Mouse (Mus musculus) cerebellum, adult 2 months (tissue): ENCODE measurements around the gene Cd7. TPM values are rescaled to one million over a fixed set of nuclear protein-coding genes. Genes with fewer than 3 reads are reported as not detected.

Experiments
- DNase-seq, 2 experiments: peaks; one replicate each; pipeline ENCODE4 v3.0.0; 2021
- H3K27ac ChIP-seq: fragments of 200-500 bp; 2 replicates; pipeline ENCODE4 v1.5.1; 2012; ENCODE audit warnings: low read length, control low read depth, inconsistent platforms; ENCODE audit not compliant: insufficient read depth
- H3K27me3 ChIP-seq: fragments of 200-500 bp; 2 replicates; pipeline ENCODE4 v1.6.1; 2012; ENCODE audit warnings: inconsistent platforms, mild to moderate bottlenecking, low read length, moderate library complexity; ENCODE audit not compliant: control insufficient read depth, insufficient read depth
- H3K4me1 ChIP-seq: fragments of 200-500 bp; 2 replicates; pipeline ENCODE4 v1.6.1; 2011; ENCODE audit warnings: low read length; ENCODE audit not compliant: control insufficient read depth, insufficient read depth
- H3K4me3 ChIP-seq: fragments of 200-500 bp; replicated peaks from 2 replicates; pipeline ENCODE3; 2011; ENCODE audit warnings: mild to moderate bottlenecking, low read depth, low read length, control low read depth; ENCODE audit not compliant: insufficient read depth
- CTCF ChIP-seq: fragments of 200-500 bp; IDR thresholded peaks from 2 replicates; pipeline ENCODE4 v1.5.1; 2011; ENCODE audit warnings: low read depth, mild to moderate bottlenecking, control low read depth, low read length, moderate library complexity, borderline replicate concordance; ENCODE audit not compliant: insufficient read depth
- POLR2A ChIP-seq: fragments of 200-500 bp; IDR thresholded peaks from 2 replicates; pipeline ENCODE4 v1.6.1; 2011; ENCODE audit warnings: low read length, control low read depth, borderline replicate concordance; ENCODE audit not compliant: insufficient read depth
- WGBS: fragments of 180-500 bp; shearing (Covaris S2); methylation state at CpG from one replicate; pipeline ENCODE4 v1.1.7; 2018; 5-methylcytosine and 5-hydroxymethylcytosine counted together
- polyA plus RNA-seq: library from polyadenylated mRNA; depleted of rRNA; stranded (reverse); fragments of >200 nt; gene quantifications from 2 replicates; pipeline ENCODE4 v1.2.3, GENCODE M21; 2012

Gene Cd7
- polyA plus RNA-seq, 1 experiment: 0.11 TPM

GRCm38 (mm10) chr11:121042480-121042879 is 3.3 kb upstream of the Cd7 start:
- no peak for TF ChIP-seq CTCF
- Histone ChIP-seq H3K4me1 (no peaks in the 10 kb centered on the region), H3K27me3 (no peaks in the 10 kb centered on the region), H3K4me3 (no peak overlapping the region), H3K27ac (no peak overlapping the region)
- no peak for DNase-seq
- WGBS: 74% methylated on average over 4 of the region's 4 CpGs

GRCm38 (mm10) chr11:121041636-121042035 is 2.4 kb upstream of the Cd7 start:
- Histone ChIP-seq H3K4me1 (no peaks in the 10 kb centered on the region), H3K27me3 (no peaks in the 10 kb centered on the region), H3K4me3 (no peak overlapping the region), H3K27ac (no peak overlapping the region)
- TF ChIP-seq CTCF (no peak), POLR2A (no peak)
- DNase-seq: no peak
- WGBS: 71% methylated on average over 4 of the region's 4 CpGs

- 3% methylated on average over 4 of the region's 4 CpGs for WGBS
- Histone ChIP-seq H3K27ac (no peak overlapping the region), H3K4me3 (no peak overlapping the region), H3K27me3 (no peaks in the 10 kb centered on the region), H3K4me1 (no peaks in the 10 kb centered on the region)
- TF ChIP-seq CTCF (peak; percentile 88), POLR2A (no peak)
- peak; percentile 60 to 78 for DNase-seq
Observed at GRCm38 (mm10) chr11:121041212-121041611, 2.0 kb upstream of the Cd7 start.

DNA sequence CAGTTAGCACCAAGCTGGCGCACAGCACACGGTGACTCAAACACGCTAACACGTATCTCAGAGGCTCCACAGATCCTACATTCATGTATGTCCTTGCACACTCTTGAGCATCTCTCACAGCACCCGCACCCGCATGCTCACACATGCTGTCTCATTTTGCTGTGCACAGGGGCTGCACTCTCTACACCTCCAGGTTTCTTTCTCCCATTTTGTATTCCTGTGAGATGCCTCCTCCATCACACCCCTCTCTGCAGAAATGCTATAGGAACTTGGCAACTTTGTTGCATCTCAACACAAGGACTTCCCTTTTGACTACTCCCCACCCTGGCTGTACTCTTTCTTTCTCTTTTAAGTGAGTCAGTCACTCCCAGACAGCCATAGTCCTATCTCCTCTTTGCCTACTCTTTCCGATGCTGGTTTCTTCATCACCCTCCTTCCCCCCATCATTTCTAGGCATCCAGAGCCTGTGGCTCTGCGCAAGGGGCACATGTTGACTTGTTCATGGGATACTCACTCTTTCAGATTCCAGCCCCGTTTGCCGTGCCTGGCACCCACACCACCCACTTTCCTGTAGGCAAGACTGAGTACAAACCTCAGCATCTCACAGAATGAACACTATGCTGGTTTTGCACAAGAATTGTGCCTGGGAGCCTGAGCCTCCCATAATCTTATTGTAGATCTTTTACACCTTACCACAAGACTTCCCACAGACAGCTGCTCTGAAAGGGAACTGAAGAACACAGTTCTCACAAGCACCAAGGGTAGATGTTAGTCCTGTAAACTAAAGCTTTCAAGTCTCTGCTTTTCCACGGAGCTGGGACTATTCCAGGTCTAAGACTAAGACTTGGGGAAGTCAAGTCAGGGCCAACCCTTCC is 615 bp downstream of the Cd7 start:
- DNase-seq: no peak
- H3K27me3 ChIP-seq: no peaks in the 10 kb centered on the region
- WGBS: 86% methylated on average over 11 of the region's 11 CpGs
- no peak overlapping the region for H3K4me3 ChIP-seq
- H3K27ac ChIP-seq: no peak overlapping the region
- no peaks in the 10 kb centered on the region for H3K4me1 ChIP-seq
- TF ChIP-seq POLR2A: no peak
- no peak for TF ChIP-seq CTCF

DNA sequence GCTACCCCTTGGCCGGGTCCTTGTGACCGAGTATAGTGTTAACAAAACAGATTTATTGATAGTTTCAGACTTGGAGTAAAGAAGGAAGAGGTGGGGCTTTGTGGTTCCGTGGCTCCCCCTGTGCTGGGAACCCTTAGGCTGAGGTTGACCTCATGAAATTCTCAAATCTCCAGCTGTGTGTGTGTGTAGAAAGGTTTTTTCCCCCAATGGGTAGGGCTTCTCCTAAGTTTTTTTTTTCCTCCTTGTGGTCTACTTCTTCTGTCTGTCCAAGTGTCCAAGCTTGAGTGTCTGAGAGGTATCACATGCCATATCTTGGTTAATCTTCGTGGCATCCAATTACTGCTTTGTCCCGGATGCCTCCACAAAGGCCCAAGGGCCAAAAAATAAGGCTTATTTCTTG is 6.1 kb downstream of the Cd7 start:
- no peak for DNase-seq
- no peaks in the 10 kb centered on the region for H3K4me1 ChIP-seq
- no peak overlapping the region for H3K27ac ChIP-seq
- no peak overlapping the region for H3K4me3 ChIP-seq
- TF ChIP-seq POLR2A (no peak), CTCF (no peak)
- 89% methylated on average over 5 of the region's 5 CpGs for WGBS
- H3K27me3 ChIP-seq: no peaks in the 10 kb centered on the region

DNA sequence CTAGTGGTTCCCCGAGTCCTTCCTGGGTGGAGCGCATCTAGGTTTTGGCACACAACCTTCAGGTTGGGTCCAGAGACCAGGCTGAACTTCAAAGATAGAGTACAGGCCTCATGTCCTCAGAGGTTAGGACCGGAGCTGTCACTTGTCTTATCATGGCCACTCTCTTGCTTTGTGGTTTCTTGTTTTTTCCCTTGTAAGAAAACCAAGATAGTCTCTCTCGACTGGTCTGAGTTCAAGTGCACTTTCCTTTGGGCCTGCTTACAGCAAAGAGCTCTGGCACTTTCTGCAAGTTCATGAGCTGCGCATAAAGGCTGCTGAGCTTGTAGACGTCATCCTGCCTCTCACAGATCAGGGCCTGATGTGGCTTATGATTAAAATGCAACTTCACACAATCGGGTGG is 12.0 kb downstream of the Cd7 start:
- TF ChIP-seq POLR2A (no peak), CTCF (no peak)
- Histone ChIP-seq H3K27me3 (no peaks in the 10 kb centered on the region), H3K4me3 (no peak overlapping the region), H3K4me1 (no peaks in the 10 kb centered on the region), H3K27ac (no peak overlapping the region)
- DNase-seq: no peak
- 89% methylated on average over 7 of the region's 7 CpGs for WGBS

GRCm38 (mm10) chr11:121024163-121024562 is 15.1 kb downstream of the Cd7 start:
- no peak for DNase-seq
- H3K27ac ChIP-seq: no peak overlapping the region
- WGBS: 66% methylated on average over 6 of the region's 6 CpGs

DNA sequence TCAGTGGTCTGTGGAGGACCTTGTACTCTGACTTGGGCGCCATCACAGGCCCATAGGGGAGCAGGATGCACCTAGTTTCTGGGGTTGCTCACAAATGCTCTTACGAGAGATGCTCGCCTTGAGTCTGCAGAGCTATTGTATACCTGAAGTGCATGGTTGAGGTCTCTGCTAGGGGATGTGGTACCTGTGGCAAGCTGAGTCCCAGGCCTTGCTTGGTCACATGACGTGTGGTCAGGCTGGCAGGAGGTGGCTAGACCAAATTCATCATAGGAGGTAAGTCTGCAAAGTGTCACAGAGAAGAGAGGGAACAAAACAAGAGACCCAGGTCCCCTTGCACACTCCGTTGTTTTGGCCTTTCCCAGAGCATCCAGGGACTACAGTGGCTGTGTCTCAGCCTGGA is 19.7 kb downstream of the Cd7 start:
- Histone ChIP-seq H3K4me3 (no peak overlapping the region), H3K27ac (no peak overlapping the region), H3K27me3 (no peaks in the 10 kb centered on the region), H3K4me1 (no peaks in the 10 kb centered on the region)
- no peak for DNase-seq
- TF ChIP-seq POLR2A: no peak
- TF ChIP-seq CTCF: no peak
- 89% methylated on average over 5 of the region's 5 CpGs for WGBS

More at GRCm38 (mm10) chr11:121024163-121024562, 15.1 kb downstream of the Cd7 start:
- Histone ChIP-seq H3K4me1 (no peaks in the 10 kb centered on the region), H3K4me3 (no peak overlapping the region), H3K27me3 (no peaks in the 10 kb centered on the region)
- TF ChIP-seq POLR2A (no peak), CTCF (no peak)
